In the genomic region with DNA sequence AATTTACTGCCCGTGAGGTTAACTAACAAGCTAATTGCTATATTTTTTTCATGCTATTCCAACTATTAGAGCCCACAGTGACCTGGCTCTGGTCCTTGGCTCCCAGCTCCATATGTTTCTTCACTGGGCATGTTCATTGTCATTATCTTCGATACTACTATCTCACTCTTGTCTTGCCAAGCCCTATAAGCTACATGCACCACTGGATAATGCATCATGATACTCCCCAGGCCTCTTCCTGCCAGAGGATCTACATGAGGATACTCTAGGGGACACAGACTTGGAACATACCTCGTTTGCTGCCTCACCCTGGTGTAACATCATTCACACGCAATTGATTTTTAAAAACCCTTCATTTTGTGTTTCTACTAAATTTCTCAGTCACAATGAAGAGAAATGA, we compare ENCODE assay signal across 24 mouse cellular contexts.
"Had no signal": no experiment of that assay in that cellular context is flagged by ENCODE, and none has a peak within 500 bp of the region (broad histone marks: within the 10 kb centered on the region; RNA-seq: fewer than 3 reads in every experiment).

No protein-coding gene starts in this region.

- H3K36me3 ChIP-seq: heart, embryonic 10.5 days; heart, embryonic 13.5 days; heart, embryonic 15.5 days; kidney, embryonic 15.5 days; limb, embryonic 13.5 days; limb, embryonic 15.5 days; liver, embryonic 12.5 days had no signal

- H3K4me1 ChIP-seq: heart, embryonic 10.5 days; heart, embryonic 13.5 days; heart, embryonic 15.5 days; kidney, embryonic 15.5 days; limb, embryonic 13.5 days; limb, embryonic 15.5 days; liver, embryonic 12.5 days had no signal

- H3K4me3 ChIP-seq: heart, embryonic 10.5 days; heart, embryonic 13.5 days; heart, embryonic 15.5 days; kidney, embryonic 15.5 days; limb, embryonic 13.5 days; limb, embryonic 15.5 days; liver, embryonic 12.5 days had no signal

- H3K27ac ChIP-seq: heart, embryonic 10.5 days; heart, embryonic 13.5 days; heart, embryonic 15.5 days; hindbrain, embryonic 14.5 days; kidney, embryonic 15.5 days; kidney, postnatal 0 days; limb, embryonic 13.5 days; limb, embryonic 15.5 days; liver, embryonic 12.5 days; liver, embryonic 14.5 days had no signal

- ATAC-seq: forebrain, postnatal 0 days; intestine, embryonic 16.5 days; liver, embryonic 12.5 days had no signal

- H3K9me3 ChIP-seq: heart, embryonic 10.5 days; heart, embryonic 13.5 days; heart, embryonic 15.5 days; kidney, embryonic 15.5 days; limb, embryonic 13.5 days; limb, embryonic 15.5 days; liver, embryonic 12.5 days had no signal

- H3K9ac ChIP-seq: forebrain, postnatal 0 days; heart, embryonic 13.5 days; heart, embryonic 15.5 days; hindbrain, embryonic 14.5 days; kidney, embryonic 15.5 days; limb, embryonic 13.5 days; limb, embryonic 15.5 days; liver, embryonic 12.5 days; liver, embryonic 14.5 days had no signal

- DNase-seq: forebrain, postnatal 0 days; gastrocnemius, postnatal 14 days; gastrocnemius, postnatal 36 days; heart, adult 18-20 months; heart, postnatal 14 days; heart, postnatal 36 days; kidney, adult 11 months; kidney, adult 2 months; kidney, adult 9 months; kidney, postnatal 14 days; kidney, postnatal 36 days; layer of hippocampus, adult 9-11 months; layer of hippocampus, postnatal 36 days had no signal

- H3K4me2 ChIP-seq: heart, embryonic 13.5 days; heart, embryonic 15.5 days; hindbrain, embryonic 14.5 days; kidney, embryonic 15.5 days; limb, embryonic 13.5 days; limb, embryonic 15.5 days; liver, embryonic 12.5 days had no signal

- H3K27me3 ChIP-seq: heart, embryonic 13.5 days; heart, embryonic 15.5 days; kidney, embryonic 15.5 days; limb, embryonic 13.5 days; limb, embryonic 15.5 days; liver, embryonic 12.5 days had no signal
